Mouse (Mus musculus): ENCODE measurements at regions not wholly inside any gene's neighbourhood (a gene's known extent, or its start where the extent isn't known, plus 50 kb on each side); places are given as distances from the start of the nearest gene placed in this dataset.

GRCm38 (mm10) chr15:68811041-68811440 lies 2310.3 kb upstream of the Lrrc6 start:
- DNase-seq (ENCODE audit: low spot score): no peak

DNA sequence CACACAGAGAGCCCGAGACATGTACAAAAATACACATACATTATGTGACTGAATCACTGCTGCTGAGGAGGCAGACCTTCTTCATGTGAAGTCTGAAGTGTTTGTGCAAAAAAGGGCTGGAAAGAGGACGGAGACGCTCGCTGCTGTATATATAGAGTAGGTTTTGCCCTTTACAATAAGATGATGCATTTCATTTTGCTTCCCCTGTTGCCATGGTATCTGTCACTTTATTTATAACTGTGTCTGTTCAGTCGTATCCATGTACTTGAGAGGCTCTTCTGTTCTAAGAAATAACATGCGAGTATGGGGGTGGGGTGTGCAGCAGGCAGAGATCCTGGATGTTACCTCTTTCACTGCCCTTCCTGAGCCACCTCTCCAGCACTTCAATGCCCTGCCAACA lies 2309.9 kb upstream of the Lrrc6 start:
- no peak for DNase-seq (ENCODE audit: low spot score)

DNA sequence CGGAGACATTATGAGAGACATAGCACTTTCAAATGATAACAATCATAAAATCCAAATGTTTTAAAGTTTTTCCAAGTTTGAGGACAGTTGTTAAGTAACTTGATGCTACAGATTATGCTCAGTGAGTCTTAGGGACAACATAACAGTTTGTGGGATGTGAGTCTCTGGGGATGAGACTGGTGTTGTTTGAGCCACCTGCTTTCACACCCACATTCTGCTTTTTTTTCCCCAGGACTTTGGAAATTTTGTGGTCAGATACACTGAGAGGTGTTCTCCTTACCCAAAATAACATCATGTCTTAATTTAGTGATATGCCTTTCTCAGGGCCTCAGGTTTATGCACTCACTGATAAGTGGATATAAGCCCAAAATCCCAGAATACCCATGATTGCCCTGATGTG lies 2307.5 kb upstream of the Lrrc6 start:
- no peak for DNase-seq (ENCODE audit: low spot score)

GRCm38 (mm10) chr15:68804254-68804653 lies 2303.5 kb upstream of the Lrrc6 start:
- no peak for DNase-seq (ENCODE audit: low spot score)

DNA sequence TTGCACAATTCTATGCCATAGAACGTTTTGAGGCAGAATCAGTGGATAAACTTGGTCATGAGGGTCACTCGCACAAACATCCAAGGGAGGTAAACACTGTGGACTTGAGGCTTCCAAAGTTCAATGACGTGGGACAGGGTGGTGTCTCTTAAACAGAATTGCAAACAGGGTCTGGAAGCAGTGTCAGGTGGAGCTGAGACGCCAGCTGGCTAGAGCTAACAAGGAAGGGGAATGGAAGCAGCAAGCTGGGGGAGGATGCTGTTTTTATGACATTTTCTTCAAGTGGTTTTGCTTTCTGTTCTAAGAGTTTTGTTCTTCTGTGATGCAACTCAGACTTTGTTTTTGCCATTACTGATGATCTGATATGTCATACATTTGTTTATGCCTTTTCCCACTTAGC lies 2301.1 kb upstream of the Lrrc6 start:
- DNase-seq (ENCODE audit: low spot score): no peak

DNA sequence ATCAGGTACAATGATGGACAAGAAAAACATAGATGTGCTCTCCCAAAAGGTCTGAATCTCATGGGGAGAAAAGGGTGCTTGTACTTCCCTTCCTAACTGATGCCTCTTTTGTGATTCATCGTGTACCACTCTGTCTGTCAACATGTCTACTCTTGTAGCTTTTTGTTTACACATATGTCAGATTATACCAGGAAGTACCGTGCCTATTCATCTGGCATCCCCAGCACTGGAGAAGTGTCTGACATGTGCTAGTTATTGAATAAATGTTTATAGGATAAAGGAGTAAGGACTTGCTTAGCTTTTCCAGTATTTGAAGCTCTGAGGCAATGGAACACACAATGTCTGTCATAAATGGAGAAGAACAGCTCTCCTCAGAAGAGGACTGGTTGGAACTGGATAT lies 2296.7 kb upstream of the Lrrc6 start:
- DNase-seq (ENCODE audit: low spot score): no peak

DNA sequence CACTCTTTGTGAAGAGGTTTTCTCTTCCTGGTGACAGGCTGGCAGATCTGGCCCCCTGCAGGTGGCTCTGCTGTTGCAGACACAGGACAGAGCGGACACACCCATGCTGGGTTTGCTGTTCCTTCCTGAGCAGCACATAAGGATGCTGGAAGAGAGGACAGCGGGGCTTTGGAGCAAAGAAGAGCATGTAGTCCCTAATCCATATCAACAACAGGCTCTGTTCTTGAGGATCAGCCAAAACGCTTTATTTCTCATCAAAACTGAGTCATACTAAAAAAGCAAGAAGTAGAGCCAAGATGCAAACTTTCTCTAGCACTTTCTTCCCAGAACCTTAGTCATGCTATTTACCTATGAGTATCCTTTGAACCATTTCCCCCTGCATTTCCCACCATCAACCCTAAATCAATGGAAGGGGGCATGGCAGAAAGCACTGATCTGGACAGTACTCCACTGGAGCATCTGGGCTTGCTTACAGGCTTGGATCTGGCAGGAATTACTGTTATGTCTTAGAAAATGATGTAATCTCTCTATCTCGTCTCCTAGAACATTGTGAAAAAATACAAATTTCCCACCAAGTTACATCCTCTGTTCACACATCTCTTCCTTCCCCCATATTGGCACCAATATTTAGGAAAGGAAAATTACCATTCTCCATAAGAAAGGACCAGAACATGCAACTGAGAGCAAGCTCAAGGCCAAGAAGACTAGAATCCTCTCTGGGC lies 2294.7 kb upstream of the Lrrc6 start:
- DNase-seq (ENCODE audit: low spot score): no peak

GRCm38 (mm10) chr15:68759948-68760347 lies 2259.2 kb upstream of the Lrrc6 start:
- no peak for DNase-seq (ENCODE audit: low spot score)

DNA sequence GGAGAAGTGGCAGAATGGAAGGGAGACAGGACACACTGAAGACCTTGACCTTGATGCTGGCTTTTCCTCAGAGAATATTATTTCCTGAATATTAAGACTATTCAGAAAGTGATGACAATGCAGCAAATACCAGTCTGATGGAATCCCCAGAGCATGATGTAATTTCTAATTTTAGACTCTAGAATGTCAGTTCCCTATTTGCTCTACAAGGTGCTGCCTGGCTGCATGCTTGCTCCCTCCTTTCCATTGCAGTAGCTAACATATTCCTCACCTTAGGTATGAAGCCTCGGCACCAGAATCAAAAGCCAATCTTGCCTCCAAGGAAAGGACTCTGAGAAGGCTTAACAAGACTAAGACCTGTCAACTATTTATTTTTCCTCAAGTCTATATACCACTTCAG lies 2254.5 kb upstream of the Lrrc6 start:
- no peak for DNase-seq (ENCODE audit: low spot score)

DNA sequence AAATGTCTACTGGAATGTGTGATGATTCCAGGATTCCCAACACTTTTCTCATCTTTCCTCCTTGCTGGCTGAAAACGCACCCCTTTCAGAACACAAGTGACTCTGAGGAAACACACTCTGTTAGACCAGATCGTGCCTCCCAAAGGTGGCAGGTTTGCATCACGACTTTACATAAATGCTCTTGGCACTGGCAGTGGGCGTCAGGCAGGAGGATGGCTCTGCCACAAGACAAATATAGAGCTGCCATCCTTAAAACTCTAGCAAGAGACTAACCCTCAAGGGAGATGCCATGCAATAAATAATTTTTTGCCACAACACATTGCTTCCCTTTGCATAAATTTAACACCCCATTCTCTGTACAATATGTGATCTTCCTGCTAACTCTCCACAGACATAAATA lies 2254.1 kb upstream of the Lrrc6 start:
- DNase-seq (ENCODE audit: low spot score): no peak

DNA sequence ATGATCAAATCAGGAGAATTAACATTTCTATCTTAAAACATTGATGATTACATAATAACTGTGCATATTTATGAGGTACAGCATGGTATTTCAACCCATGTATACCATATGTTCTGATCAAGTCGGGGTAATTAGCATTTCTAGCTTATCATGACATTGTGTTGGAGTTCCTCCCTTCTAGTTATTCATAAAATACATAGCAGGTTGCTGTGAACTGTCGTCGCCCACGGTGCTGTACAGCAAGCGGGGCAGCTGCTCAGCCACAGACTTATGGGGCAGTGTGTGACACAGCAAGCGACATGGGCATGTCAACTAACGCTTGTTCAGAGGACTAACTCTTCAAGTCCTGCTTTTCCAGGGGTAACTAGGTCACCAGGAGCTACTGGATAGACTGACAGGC lies 2238.6 kb upstream of the Lrrc6 start:
- no peak for DNase-seq (ENCODE audit: low spot score)

GRCm38 (mm10) chr15:68721250-68721649 lies 2220.5 kb upstream of the Lrrc6 start:
- DNase-seq (ENCODE audit: low spot score): no peak

GRCm38 (mm10) chr15:68719486-68719885 lies 2218.8 kb upstream of the Lrrc6 start:
- no peak for DNase-seq (ENCODE audit: low spot score)

DNA sequence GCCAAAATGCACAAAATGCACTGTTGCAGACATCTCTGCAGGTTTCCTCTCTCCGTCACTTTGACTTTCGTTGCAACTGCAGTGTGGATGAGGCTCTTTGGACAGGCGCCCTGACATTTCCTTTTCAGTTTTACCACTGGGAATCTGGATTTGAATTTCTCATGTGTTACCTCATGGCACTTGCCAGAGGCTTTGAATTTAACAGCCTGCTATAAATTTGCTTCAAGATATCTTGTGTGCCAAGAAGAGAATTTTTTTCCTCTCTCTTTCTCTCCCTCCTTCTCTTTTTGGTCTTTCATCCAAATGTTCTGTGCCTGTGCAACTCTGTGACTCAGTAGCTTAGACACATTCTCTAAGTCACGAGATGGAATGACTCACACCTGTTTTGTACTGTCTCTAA lies 2213.6 kb upstream of the Lrrc6 start:
- no peak for DNase-seq (ENCODE audit: low spot score)

DNA sequence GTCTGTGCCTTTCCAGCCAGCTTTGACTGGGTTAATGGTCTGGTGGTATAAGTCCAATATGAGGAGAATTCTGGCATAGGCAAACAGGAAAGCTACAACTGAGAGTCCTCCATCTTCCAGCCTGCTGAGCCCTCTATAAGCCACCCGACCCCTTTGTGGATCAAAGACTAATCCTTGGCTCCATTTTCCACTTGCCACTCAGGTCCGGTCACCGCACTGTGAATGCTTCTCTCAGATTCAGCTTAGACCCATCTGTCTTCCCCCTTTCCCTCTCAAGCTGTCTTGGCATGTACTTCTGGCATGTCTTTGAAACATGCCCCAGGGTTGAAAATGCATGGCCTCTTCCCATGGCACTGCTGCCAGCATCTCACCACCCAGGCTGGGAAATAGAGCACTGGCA lies 2206.6 kb upstream of the Lrrc6 start:
- no peak for DNase-seq (ENCODE audit: low spot score)

DNA sequence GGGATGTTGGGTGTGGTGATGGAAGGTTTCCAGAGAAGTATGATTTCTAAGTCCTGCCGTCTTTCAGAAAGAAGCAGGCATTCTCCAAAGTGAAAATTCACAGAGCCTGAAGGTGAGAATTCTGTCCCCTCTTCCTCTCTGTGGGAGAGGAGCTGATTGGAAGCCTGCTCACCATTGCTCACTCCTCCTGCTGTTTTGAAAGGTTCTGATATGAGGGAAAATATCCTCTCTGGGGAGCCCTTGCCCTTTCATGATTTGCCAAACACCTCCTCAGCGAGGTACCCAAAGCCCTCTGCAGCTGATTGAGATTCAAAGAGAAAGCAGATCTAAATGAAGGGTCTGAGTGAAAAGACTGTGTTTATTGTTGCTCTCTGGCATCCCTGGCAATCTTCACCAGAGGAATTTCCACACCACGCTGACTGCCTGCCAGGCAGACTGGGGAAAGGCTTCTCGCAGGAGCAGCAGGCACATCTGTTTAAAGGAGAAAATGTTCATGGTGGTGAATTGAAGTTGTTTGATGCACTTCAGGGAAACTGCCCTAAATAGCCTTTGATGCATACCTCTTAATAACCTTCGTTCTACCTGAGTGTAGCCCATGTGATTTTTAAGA lies 2194.4 kb upstream of the Lrrc6 start:
- DNase-seq (ENCODE audit: low spot score): no peak

DNA sequence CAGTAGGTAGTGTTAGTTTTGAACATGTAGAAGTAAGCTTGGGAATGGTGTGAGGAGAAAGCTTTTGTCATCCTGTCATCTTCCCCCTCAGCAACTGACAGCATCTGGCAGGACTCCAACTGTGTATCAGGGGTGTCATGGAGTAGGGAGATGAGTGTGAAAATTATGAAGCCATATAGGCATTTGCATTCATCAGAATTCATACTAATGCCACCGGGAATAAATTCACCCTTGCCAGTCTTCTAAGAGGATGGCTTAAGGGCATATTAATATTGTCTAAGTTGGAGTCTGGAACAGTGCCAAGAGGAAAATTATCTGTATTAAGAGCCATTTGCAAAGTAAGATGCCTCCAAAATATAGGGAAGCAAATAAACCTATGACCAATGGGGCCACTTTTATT lies 2166.8 kb upstream of the Lrrc6 start:
- no peak for DNase-seq (ENCODE audit: low spot score)

DNA sequence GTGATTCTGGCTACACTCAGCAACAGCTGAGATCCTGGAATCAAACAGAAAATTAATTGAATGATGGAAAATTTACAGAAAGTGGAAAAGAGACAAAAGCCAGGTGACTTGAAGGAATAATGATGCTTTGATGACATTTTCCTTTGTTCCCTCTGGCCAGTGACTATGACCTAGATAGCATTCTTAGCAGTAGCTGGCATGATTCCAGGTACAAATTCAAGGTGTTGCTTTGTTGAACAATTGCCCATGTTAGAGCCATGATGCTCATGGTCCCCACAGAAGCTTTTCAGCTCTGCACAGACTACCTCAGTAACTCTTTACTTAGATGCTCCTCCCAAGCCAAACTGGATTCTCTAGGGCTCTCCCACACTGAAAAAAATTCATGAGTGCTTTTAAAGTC lies 2164.6 kb upstream of the Lrrc6 start:
- no peak for DNase-seq (ENCODE audit: low spot score)

- no peak for DNase-seq (ENCODE audit: low spot score)
Observed at GRCm38 (mm10) chr15:68656722-68657121, 2156.0 kb upstream of the Lrrc6 start.

DNA sequence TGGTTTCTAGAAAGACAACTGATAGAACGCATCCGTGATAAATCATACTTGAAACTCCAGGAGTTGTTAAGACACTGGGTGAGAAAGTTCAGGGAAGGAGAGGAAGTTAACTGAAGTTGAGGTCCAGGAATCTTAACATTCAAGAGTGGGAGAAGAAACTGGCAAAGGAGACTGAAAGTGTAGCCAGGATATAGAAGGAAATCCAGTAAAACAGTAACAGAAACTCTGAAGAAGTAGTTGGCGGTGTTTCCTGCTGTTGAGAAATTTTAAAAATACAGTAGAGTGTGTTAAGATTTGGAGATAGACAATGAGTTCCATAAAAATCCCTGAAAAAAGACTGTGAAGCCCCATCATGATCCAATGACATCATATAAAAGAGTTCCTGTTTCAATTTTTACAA lies 2154.3 kb upstream of the Lrrc6 start:
- DNase-seq (ENCODE audit: low spot score): no peak

- no peak for DNase-seq (ENCODE audit: low spot score)
Observed at GRCm38 (mm10) chr15:68650609-68651008, 2149.9 kb upstream of the Lrrc6 start.

DNA sequence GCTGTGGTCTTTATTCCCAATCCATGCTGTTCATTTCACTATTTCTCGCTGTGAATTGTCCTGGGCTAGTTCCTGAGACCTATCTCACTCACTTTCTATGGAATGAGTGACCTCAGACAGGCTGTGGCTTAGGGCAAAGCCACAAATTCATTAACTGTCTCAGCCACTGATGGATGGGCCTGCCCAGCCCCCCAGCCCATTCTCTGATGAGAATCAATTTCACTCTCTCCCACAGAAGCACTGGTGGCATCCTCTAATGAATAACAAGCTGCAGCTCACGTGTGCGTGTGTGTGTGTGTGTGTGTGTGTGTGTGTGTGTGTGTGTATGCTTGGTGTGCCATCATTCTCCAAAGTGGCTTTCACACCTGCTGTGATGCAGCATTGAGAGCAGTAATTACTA lies 2149.3 kb upstream of the Lrrc6 start:
- no peak for DNase-seq (ENCODE audit: low spot score)

GRCm38 (mm10) chr15:68646865-68647264 lies 2146.2 kb upstream of the Lrrc6 start:
- DNase-seq (ENCODE audit: low spot score): no peak

DNA sequence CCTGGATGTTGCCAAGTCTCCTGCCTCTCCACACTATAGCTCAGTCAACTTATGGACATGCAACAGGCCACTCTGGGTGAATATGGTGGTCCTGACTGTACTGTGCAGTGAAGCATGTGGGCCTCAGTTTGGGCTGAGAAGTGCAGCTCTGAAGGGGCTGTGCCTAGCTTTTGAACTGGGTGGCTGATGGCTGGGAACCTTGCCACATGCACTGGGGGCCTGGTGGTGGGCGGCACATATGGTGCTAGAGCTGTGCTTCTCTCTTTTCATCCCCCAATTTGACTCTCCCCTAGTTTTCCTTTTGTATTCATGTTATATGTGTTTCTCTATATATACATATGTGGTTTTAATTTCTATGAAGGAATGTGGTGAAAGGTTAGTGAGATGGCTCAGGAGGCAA lies 2144.2 kb upstream of the Lrrc6 start:
- no peak for DNase-seq (ENCODE audit: low spot score)
